Mouse (Mus musculus) spleen, adult 2 months (tissue): ENCODE results near the gene Dirc2.

Source experiments
- CTCF ChIP-seq: fragments of 200-500 bp; IDR thresholded peaks from 2 replicates; pipeline ENCODE4 v1.5.1; 2011; ENCODE audit warnings: mild to moderate bottlenecking, inconsistent platforms; ENCODE audit not compliant: insufficient read depth, insufficient read length, insufficient replicate concordance; ENCODE audit errors: extremely low read depth
- POLR2A ChIP-seq: fragments of 200-500 bp; IDR thresholded peaks from 2 replicates; pipeline ENCODE4 v1.6.1; 2011; ENCODE audit warnings: low read depth, low read length, inconsistent platforms

GRCm38 (mm10) chr16:35772598-35772997, 3.4 kb upstream of the Dirc2 start:
- TF ChIP-seq CTCF (no peak), POLR2A (no peak)
